Mouse (Mus musculus): ENCODE measurements around the gene Rpn1. TPM values are rescaled to one million over a fixed set of nuclear protein-coding genes. Genes with fewer than 3 reads are reported as not detected.
"Not testable (repeated sequence)": the region's sequence is repeated elsewhere in the genome, so short reads cannot be mapped to it uniquely, and the experiment has no call there.

Rpn1 gene
- polyA plus RNA-seq, 1 experiment, result 1.2 TPM

DNA sequence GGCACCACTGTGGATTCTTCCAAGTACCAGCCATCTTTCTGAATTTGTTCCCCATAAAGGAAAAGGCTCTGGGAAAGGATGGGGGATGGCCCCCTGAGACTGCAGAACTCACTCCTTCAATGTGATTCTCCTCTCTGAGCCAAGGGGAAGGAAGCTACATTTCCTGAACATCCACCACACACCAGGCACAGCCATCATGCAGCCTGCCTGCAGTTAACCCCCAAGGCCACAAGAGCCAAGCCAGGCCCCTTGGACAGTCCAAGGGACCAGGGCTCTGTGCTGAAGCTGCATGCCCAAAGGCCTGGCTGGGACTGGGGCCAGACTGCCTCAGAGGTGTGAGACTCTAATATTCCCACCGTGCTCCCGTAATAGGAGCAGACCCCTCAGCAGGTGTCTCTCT lies 37.5 kb downstream of the Rpn1 start:
- H3K4me3 ChIP-seq (replicated peaks), result no peak overlapping the region
- no peaks in the 10 kb centered on the region; the same call in 1 of the 2 replicates for H3K27me3 ChIP-seq (ENCODE audit: control insufficient read depth)
- H3K9me3 ChIP-seq (ENCODE audit: control insufficient read depth, low read length), result peaks cover 2% of the 10 kb centered on the region; the same call in 1 of the 2 replicates
- H3K4me1 ChIP-seq (ENCODE audit: control insufficient read depth), result peaks cover 36% of the 10 kb centered on the region
- TF ChIP-seq TAL1 (IDR thresholded peaks at IDR 0.05; ENCODE audit: low read length) (no peak), GATA1 (IDR thresholded peaks at IDR 0.05; ENCODE audit: low read length) (no peak)
- H3K36me3 ChIP-seq (ENCODE audit: control insufficient read depth), result no peaks in the 10 kb centered on the region

DNA sequence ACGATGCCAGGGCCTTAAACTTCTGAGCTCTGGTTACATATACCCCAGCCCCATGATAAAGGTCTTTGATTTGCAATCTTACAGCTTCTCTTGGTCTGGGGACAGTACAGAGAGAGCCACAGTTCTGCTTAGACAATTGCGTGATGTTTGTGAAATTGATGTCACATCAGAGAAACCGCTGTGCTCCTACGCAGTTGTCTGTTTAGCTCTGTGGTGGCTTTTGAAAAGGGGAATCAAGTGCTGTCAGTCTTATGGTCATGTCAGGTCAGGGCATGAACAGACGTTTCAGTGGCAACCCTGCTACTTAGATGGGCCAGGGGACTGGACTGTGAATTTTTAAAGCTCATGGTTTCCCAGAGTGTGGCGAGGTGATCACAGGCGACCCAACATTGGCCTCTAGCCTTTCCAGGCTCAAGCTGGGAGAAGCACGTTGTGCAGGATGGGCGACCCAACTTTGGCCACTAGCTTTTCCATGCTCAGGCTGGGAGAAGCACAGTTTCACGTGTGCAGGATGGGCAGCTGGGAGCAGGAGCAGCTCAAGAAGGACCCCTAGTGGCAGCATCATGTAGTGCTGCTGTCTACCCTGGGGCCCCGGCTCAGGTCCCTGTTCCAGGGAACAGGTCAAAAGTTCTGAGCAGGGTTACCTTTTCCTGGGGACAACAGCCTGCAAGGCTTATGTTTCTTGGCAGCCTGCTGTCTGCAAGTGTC lies 39.0 kb downstream of the Rpn1 start:
- Histone ChIP-seq H3K36me3 (ENCODE audit: control insufficient read depth) (no peaks in the 10 kb centered on the region), H3K9me3 (ENCODE audit: control insufficient read depth, low read length) (peaks cover 2% of the 10 kb centered on the region; the same call in 1 of the 2 replicates), H3K4me3 (replicated peaks) (no peak overlapping the region), H3K4me1 (ENCODE audit: control insufficient read depth) (peaks cover 26% of the 10 kb centered on the region), H3K27me3 (ENCODE audit: control insufficient read depth) (no peaks in the 10 kb centered on the region; the same call in 1 of the 2 replicates)
- TF ChIP-seq TAL1 (IDR thresholded peaks at IDR 0.05; ENCODE audit: low read length) (no peak), GATA1 (IDR thresholded peaks at IDR 0.05; ENCODE audit: low read length) (no peak)

GRCm38 (mm10) chr6:88123858-88124261 lies 39.6 kb downstream of the Rpn1 start:
- TF ChIP-seq GATA1 (IDR thresholded peaks at IDR 0.05; ENCODE audit: low read length) (no peak), TAL1 (IDR thresholded peaks at IDR 0.05; ENCODE audit: low read length) (no peak)
- Histone ChIP-seq H3K4me3 (replicated peaks) (no peak overlapping the region), H3K4me1 (ENCODE audit: control insufficient read depth) (peaks cover 23% of the 10 kb centered on the region)

DNA sequence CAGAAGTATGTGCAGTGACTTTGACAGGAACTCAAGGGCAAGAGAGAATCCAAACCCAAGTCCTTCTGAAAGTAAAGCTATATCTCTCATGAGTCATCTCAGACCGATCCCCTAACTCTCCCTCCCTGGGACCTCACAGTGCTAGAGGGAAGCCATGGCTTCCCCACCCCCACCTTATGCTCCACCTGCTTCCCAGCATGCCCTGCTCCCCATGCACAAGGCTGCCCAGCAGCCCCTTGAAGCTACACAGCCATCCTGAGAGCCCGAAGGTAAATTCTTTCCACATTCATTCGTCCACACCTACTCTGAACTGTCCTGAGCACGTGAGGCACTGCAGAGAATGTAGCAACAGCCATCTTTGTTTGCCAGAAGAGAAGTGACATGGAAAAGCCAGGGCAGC lies 40.3 kb downstream of the Rpn1 start:
- TF ChIP-seq TAL1 (IDR thresholded peaks at IDR 0.05; ENCODE audit: low read length) (no peak), GATA1 (IDR thresholded peaks at IDR 0.05; ENCODE audit: low read length) (no peak)
- Histone ChIP-seq H3K4me1 (ENCODE audit: control insufficient read depth) (peaks cover 22% of the 10 kb centered on the region), H3K27me3 (ENCODE audit: control insufficient read depth) (no peaks in the 10 kb centered on the region; the same call in 1 of the 2 replicates), H3K4me3 (replicated peaks) (no peak overlapping the region), H3K9me3 (ENCODE audit: control insufficient read depth, low read length) (no peaks in the 10 kb centered on the region), H3K36me3 (ENCODE audit: control insufficient read depth) (no peaks in the 10 kb centered on the region)

More at GRCm38 (mm10) chr6:88123858-88124261, 39.6 kb downstream of the Rpn1 start:
- H3K36me3 ChIP-seq (ENCODE audit: control insufficient read depth), result no peaks in the 10 kb centered on the region
- no peaks in the 10 kb centered on the region; the same call in 1 of the 2 replicates for H3K27me3 ChIP-seq (ENCODE audit: control insufficient read depth)
- H3K9me3 ChIP-seq (ENCODE audit: control insufficient read depth, low read length), result peaks cover 2% of the 10 kb centered on the region; the same call in 1 of the 2 replicates

DNA sequence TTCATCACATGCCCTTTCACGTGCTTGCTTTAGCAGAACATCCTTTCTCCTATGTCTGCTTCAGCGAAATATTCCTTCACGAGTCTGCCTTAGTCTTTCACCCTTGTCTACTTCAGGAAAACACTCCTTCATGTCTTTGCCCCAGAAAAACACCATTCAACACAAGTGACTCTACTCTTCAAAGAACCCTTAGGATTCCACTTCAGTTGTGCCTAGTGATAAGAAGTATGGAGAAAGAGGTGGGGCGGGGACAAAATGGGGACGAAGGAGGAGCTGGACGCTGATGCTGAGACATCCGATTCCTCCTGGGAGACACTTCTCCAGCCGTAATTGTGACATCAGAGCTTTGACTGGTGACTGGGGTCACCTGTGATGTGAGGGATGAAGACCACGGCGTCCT lies 41.5 kb downstream of the Rpn1 start:
- H3K9me3 ChIP-seq (ENCODE audit: control insufficient read depth, low read length); H3K4me3 ChIP-seq (replicated peaks); H3K36me3 ChIP-seq (ENCODE audit: control insufficient read depth); H3K27me3 ChIP-seq (ENCODE audit: control insufficient read depth): not testable (repeated sequence)
- H3K4me1 ChIP-seq (ENCODE audit: control insufficient read depth), result peaks cover 15% of the 10 kb centered on the region

DNA sequence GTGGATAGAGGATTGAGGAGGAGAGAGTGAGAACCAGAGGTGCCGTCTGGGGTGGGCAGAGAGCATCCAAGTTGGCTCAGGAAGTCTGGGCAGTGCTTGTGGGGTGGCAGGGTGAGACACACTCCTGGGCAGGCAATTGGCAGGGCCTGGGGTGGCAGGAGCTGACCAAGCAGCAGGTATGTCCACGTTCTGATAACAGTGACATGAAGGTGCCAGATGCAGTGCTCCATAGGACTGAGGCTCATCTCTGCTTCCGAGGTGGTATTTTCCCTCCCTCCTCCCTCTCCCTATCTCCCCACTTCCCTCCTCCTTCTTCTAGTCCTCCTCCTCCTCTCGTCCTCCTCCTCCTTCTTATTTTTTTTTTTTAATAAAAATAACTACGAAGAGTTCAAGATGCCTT lies 47.2 kb downstream of the Rpn1 start:
- TF ChIP-seq GATA1 (IDR thresholded peaks at IDR 0.05; ENCODE audit: low read length), result no peak
- no peak for TF ChIP-seq TAL1 (IDR thresholded peaks at IDR 0.05; ENCODE audit: low read length)
- H3K4me3 ChIP-seq (replicated peaks), result no peak overlapping the region
- H3K9me3 ChIP-seq (ENCODE audit: control insufficient read depth, low read length), result no peaks in the 10 kb centered on the region
- peaks cover 23% of the 10 kb centered on the region for H3K27me3 ChIP-seq (ENCODE audit: control insufficient read depth)
- no peaks in the 10 kb centered on the region for H3K36me3 ChIP-seq (ENCODE audit: control insufficient read depth)
- H3K4me1 ChIP-seq (ENCODE audit: control insufficient read depth), result peaks cover 7% of the 10 kb centered on the region; the same call in 1 of the 2 replicates

DNA sequence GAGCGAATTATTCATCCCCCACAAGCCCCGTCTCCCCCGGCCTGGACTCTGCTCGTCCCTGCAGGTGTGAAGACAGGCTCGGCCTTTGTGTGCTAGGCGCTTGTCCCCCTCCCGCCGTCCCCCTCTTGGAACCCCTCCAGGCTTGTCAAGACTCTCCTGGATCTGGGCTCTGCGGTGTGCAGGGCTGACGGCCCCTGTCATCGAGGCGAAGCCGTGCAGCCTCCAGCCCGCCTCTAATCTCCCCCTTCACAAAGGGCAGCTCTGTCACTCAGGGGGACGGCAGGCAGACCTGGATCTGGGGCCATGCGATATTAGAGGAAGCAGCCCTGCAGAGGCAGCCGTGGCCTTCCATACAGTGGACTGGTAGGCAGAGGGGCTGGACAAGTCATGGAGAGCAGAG lies 47.8 kb downstream of the Rpn1 start:
- Histone ChIP-seq H3K4me3 (replicated peaks) (no peak overlapping the region), H3K4me1 (ENCODE audit: control insufficient read depth) (peaks cover 7% of the 10 kb centered on the region; the same call in 1 of the 2 replicates), H3K9me3 (ENCODE audit: control insufficient read depth, low read length) (no peaks in the 10 kb centered on the region), H3K36me3 (ENCODE audit: control insufficient read depth) (no peaks in the 10 kb centered on the region), H3K27me3 (ENCODE audit: control insufficient read depth) (peaks cover 28% of the 10 kb centered on the region)
- TF ChIP-seq TAL1 (IDR thresholded peaks at IDR 0.05; ENCODE audit: low read length) (no peak), GATA1 (IDR thresholded peaks at IDR 0.05; ENCODE audit: low read length) (no peak)

DNA sequence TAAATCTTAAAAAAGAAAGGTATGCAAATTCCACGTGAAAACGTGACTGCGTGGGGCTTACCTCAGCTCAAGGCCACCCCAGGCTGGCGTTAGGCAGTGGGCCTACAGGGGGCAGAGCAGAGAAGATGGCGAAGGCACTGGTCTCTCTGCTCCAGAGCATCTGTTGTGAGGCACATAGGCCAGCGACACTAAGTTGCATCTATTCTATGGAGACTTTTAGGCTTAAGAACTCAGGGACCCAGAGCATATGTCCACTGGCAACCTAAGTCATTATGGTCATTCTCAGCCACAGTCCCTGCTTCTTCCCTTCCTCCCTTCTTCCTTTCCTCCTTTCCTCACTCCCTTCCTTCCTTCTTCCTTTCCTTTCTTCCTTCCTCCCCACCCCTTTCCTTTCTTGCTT lies 48.8 kb downstream of the Rpn1 start:
- H3K27me3 ChIP-seq (ENCODE audit: control insufficient read depth), result peaks cover 36% of the 10 kb centered on the region
- H3K36me3 ChIP-seq (ENCODE audit: control insufficient read depth), result no peaks in the 10 kb centered on the region
- peaks cover 7% of the 10 kb centered on the region; the same call in 1 of the 2 replicates for H3K4me1 ChIP-seq (ENCODE audit: control insufficient read depth)
- no peak overlapping the region for H3K4me3 ChIP-seq (replicated peaks)
- no peaks in the 10 kb centered on the region for H3K9me3 ChIP-seq (ENCODE audit: control insufficient read depth, low read length)
- no peak for TF ChIP-seq TAL1 (IDR thresholded peaks at IDR 0.05; ENCODE audit: low read length)
- no peak for TF ChIP-seq GATA1 (IDR thresholded peaks at IDR 0.05; ENCODE audit: low read length)

GRCm38 (mm10) chr6:88133878-88134277 lies 49.6 kb downstream of the Rpn1 start:
- H3K4me3 ChIP-seq (replicated peaks), result no peak overlapping the region
- H3K9me3 ChIP-seq (ENCODE audit: control insufficient read depth, low read length), result no peaks in the 10 kb centered on the region
- peaks cover 37% of the 10 kb centered on the region for H3K27me3 ChIP-seq (ENCODE audit: control insufficient read depth)
- peaks cover 7% of the 10 kb centered on the region; the same call in 1 of the 2 replicates for H3K4me1 ChIP-seq (ENCODE audit: control insufficient read depth)
- H3K36me3 ChIP-seq (ENCODE audit: control insufficient read depth), result no peaks in the 10 kb centered on the region
- TF ChIP-seq TAL1 (IDR thresholded peaks at IDR 0.05; ENCODE audit: low read length), result no peak
- TF ChIP-seq GATA1 (IDR thresholded peaks at IDR 0.05; ENCODE audit: low read length), result no peak

Measured in erythroblast, embryonic 14.5 days (primary cell).